Mouse (Mus musculus): ENCODE results near the gene Srpk3. TPM values are rescaled to one million over a fixed set of nuclear protein-coding genes. Genes with fewer than 3 reads are reported as not detected.
A peak's percentile ranks its signal among the peaks of the same experiment; 100 is the strongest.

Srpk3 gene
- total RNA-seq, 4 experiments from 2014 or later: 23.9 to 31.6 (median 30.8) TPM

- no peak for DNase-seq (ENCODE audit: low spot score)
These were observed 31.6 kb downstream of the Srpk3 start for GRCm38 (mm10) chrX:73805814-73806213.

- DNase-seq (ENCODE audit: low spot score): no peak
These were observed 40.9 kb downstream of the Srpk3 start for GRCm38 (mm10) chrX:73815072-73815471.

- DNase-seq (ENCODE audit: low spot score): no peak
These were observed 42.5 kb downstream of the Srpk3 start for GRCm38 (mm10) chrX:73816596-73817314.

GRCm38 (mm10) chrX:73823747-73824146 lies 49.5 kb downstream of the Srpk3 start:
- no peak for DNase-seq (ENCODE audit: low spot score)

GRCm38 (mm10) chrX:73824185-73825151 lies 50.3 kb downstream of the Srpk3 start, which contains the start of gene Pdzd4:
Pdzd4 (minus strand) TSS chrX:73824969.
- peak; percentile 3 for DNase-seq (ENCODE audit: low spot score)

Other genes starting within 250 kb of the Srpk3 start
- gene Dusp9, start 135.0 kb upstream of the Srpk3 start, total RNA-seq (2022): under 1 TPM in 1 of 4 experiments, not detected in 3; 0.19 TPM
- gene Pnck, start 114.3 kb upstream of the Srpk3 start, total RNA-seq (2022): 1 to 10 TPM; 5.2 to 9.5 (median 8.1) TPM
- 100 to 1,000 TPM; 157 to 195 (median 180) TPM for gene Slc6a8, start 101.3 kb upstream of the Srpk3 start, total RNA-seq (2022)
- 10 to 100 TPM; 65.8 to 86.6 (median 78.8) TPM for gene Bcap31, start 58.2 kb upstream of the Srpk3 start, total RNA-seq (2022)
- gene Abcd1, start 57.8 kb upstream of the Srpk3 start, total RNA-seq (2022): 10 to 100 TPM; 26.6 to 29.7 (median 28.2) TPM
- 1 to 10 TPM; 1.6 to 1.9 (median 1.7) TPM for gene Plxnb3, start 17.3 kb upstream of the Srpk3 start, total RNA-seq (2022)
- gene Idh3g, start 12.5 kb downstream of the Srpk3 start, total RNA-seq (2022): 100 to 1,000 TPM; 702 to 775 (median 723) TPM
- gene Ssr4, start 12.6 kb downstream of the Srpk3 start, total RNA-seq (2022): 10 to 100 TPM; 75.9 to 94.2 (median 84.8) TPM
- 1 to 10 TPM; 1.2 to 1.7 (median 1.6) TPM for gene Pdzd4, start 50.6 kb downstream of the Srpk3 start, total RNA-seq (2022)
- gene Avpr2, start 117.7 kb downstream of the Srpk3 start, total RNA-seq (2022): not detected
- gene L1cam, start 121.7 kb downstream of the Srpk3 start, total RNA-seq (2022): 1 to 10 TPM; 3.3 to 5.3 (median 4.2) TPM
- 1 to 10 TPM in 2 of 4 experiments, under 1 TPM in 2; 0.47 to 2.9 (median 1.3) TPM for gene Arhgap4, start 147.5 kb downstream of the Srpk3 start, total RNA-seq (2022)
- gene Naa10, start 147.5 kb downstream of the Srpk3 start, total RNA-seq (2022): 10 to 100 TPM; 46.4 to 59.7 (median 56.5) TPM
- 1 to 10 TPM; 4.9 to 7.5 (median 6.1) TPM for gene Renbp, start 156.4 kb downstream of the Srpk3 start, total RNA-seq (2022)
- gene Hcfc1, start 192.0 kb downstream of the Srpk3 start, total RNA-seq (2022): 10 to 100 TPM; 36.7 to 39.7 (median 39.7) TPM
- 10 to 100 TPM; 56.3 to 66.4 (median 60.9) TPM for gene Irak1, start 249.5 kb downstream of the Srpk3 start, total RNA-seq (2022)